Mouse (Mus musculus) heart, embryonic 10.5 days (tissue): ENCODE measurements around the gene 1700013G24Rik. TPM values are rescaled to one million over a fixed set of nuclear protein-coding genes. Genes with fewer than 3 reads are reported as not detected.
"Not testable (repeated sequence)": the region's sequence is repeated elsewhere in the genome, so short reads cannot be mapped to it uniquely, and the experiment has no call there.

Experiments used
- DNase-seq: peaks from one replicate; pipeline ENCODE4 v3.0.0-alpha.2; 2017; ENCODE audit warnings: low spot score
- H3K27ac ChIP-seq: fragments of 300-500 bp; sonication (generic); 2 replicates; pipeline ENCODE4 v1.5.1; 2016; ENCODE audit warnings: mild to moderate bottlenecking
- H3K27me3 ChIP-seq: fragments of 300-500 bp; sonication (generic); 2 replicates; pipeline ENCODE4 v1.6.1; 2016; ENCODE audit warnings: mild to moderate bottlenecking; ENCODE audit not compliant: poor library complexity, insufficient read depth, severe bottlenecking
- H3K36me3 ChIP-seq: fragments of 300-500 bp; sonication (generic); 2 replicates; pipeline ENCODE4 v1.6.1; 2016; ENCODE audit warnings: mild to moderate bottlenecking, moderate library complexity
- H3K4me1 ChIP-seq: fragments of 300-500 bp; sonication (generic); 2 replicates; pipeline ENCODE4 v1.6.1; 2016; ENCODE audit warnings: mild to moderate bottlenecking
- H3K4me3 ChIP-seq: fragments of 300-500 bp; sonication (generic); 2 replicates; pipeline ENCODE4 v1.5.1; 2016; ENCODE audit warnings: mild to moderate bottlenecking, moderate library complexity
- H3K9me3 ChIP-seq: fragments of 300-500 bp; sonication (generic); 2 replicates; pipeline ENCODE4 v1.6.1; 2016; ENCODE audit warnings: mild to moderate bottlenecking, moderate library complexity
- WGBS: fragments of 180-500 bp; shearing (Covaris S2); methylation state at CpG from one replicate; pipeline ENCODE4 v1.1.7; 2016; 5-methylcytosine and 5-hydroxymethylcytosine counted together
- polyA plus RNA-seq: library from polyadenylated mRNA; unstranded; fragments of >200 nt; fragmentation: Nextera tagmentation; extraction: Ambion mirVana; gene quantifications from 2 replicates; pipeline ENCODE4 v1.2.1, GENCODE M21; 2016

Gene 1700013G24Rik
- polyA plus RNA-seq: not detected in 2 replicates

DNA sequence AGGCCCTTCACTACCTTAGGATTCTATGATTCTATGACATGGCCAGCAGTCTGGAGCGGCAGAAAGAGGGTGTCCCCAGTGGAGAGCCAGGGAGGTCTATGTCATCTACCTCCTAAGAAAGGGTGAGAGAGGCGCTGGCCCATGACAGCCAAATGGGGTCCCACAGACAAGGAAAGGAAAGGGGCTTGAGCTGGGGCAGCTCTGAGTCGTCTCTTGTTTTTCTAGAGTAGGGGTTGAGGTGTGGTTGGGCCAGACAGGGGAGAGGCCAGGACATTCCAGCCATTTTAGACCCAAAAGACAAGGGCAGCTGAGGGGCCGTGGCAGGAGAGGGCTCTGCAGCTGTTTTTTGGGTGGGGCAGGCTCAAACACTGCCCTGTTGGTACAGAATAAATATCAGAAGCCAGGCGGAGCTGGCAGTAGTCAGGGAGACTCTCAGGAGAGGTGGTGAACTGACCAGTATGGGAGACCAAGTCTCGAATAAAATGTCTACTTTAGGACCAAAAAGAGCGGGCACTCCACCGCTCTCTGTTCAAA, at the start of gene 1700013G24Rik:
TSS of gene 1700013G24Rik (plus strand) at position 51 of the 534 bp plus-strand sequence.
- peaks cover 56% of the 10 kb centered on the region for H3K4me1 ChIP-seq
- no peaks in the 10 kb centered on the region for H3K27me3 ChIP-seq
- H3K4me3 ChIP-seq: no peak within 1 kb of the TSS
- DNase-seq: no peak
- WGBS: 71% methylated on average over 8 of the region's 8 CpGs
- no peaks in the 10 kb centered on the region for H3K36me3 ChIP-seq
- H3K9me3 ChIP-seq: no peaks in the 10 kb centered on the region
- peak within 1 kb of the TSS; percentile 42; the same call in 1 of the 2 replicates for H3K27ac ChIP-seq

DNA sequence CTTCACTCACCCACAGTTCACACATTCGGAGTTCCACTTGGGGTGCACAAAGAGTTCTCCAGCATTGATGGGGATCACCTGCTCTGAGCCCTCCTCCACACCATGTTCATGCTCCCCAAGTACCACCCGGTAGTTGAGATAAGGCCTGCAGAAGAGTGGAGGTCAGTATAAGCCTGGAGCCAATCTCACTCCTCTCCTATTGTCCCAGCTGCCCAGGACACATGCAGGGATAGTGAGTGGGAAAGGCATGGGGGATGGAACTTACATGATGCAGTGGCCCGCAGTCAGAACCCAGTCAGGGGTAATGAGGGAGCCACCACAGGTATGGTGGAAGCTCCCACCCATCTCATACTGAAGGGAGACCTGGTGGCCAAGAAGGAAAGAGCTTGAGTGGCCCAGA, 47.5 kb upstream of the 1700013G24Rik start:
- no peak for DNase-seq
- WGBS: 79% methylated on average over 3 of the region's 3 CpGs

DNA sequence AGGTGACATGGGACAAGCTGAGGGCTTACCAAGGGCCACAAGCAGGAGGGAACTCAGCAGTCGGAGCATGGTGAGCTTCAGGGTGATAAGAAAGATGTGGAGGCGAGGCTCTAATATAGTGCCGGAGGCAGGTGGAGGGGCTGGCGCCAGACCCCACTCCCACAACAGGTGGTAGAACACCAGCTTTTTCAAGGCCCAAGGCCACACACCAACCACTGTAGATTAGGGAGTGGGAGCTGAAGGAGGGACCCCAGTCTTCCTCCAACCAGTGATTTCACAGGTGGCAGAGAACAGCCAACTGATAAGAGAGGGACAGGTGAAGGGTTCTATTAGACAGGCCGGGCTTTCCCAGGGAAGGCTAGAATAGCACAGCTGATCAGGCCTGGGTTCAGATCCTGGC, 43.4 kb upstream of the 1700013G24Rik start, which contains the start of gene Cela3a:
TSS of gene Cela3a (minus strand) at position 101 of the 400 bp plus-strand sequence.
- Histone ChIP-seq H3K27ac (no peak within 1 kb of the TSS), H3K4me1 (peaks cover 3% of the 10 kb centered on the region; the same call in 1 of the 2 replicates), H3K9me3 (no peaks in the 10 kb centered on the region), H3K36me3 (no peaks in the 10 kb centered on the region), H3K4me3 (no peak within 1 kb of the TSS), H3K27me3 (no peaks in the 10 kb centered on the region)
- no peak for DNase-seq
- 80% methylated on average over 5 of the region's 5 CpGs for WGBS

More for the DNA sequence above, 47.5 kb upstream of the 1700013G24Rik start:
- Histone ChIP-seq H3K9me3 (no peaks in the 10 kb centered on the region), H3K36me3 (no peaks in the 10 kb centered on the region), H3K4me1 (no peaks in the 10 kb centered on the region), H3K27me3 (0 out of 2 replicates have a peak, but pooled peaks cover 4% of the 10 kb centered on the region), H3K4me3 (no peak overlapping the region), H3K27ac (no peak overlapping the region)

DNA sequence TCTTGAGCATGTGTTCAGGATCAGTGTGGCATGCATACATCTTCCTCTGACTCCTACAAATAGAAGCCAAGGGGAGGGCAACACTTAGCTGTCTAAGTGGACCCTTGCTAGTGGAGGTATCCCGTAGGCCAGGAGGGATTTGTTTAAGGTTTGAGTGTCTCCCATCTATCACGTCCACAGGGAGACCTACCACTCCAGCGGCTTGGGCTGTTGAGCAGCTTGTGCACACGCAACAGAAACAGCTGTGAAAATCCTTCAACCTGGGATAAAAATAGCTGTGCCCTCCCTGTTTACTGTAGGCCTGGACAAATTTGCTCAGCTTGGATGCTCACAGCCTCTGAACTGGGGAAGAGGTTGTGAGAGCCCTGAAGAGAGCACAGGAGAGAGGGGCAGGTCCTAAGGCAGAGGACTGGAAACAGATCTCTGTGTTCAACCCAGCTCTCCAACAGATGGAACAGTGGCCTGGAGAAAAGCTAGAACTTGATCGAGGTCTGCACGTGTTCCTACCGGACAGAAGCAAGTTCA, 40.8 kb upstream of the 1700013G24Rik start:
- WGBS: 63% methylated on average over 7 of the region's 7 CpGs
- H3K27me3 ChIP-seq, H3K4me1 ChIP-seq, H3K4me3 ChIP-seq, H3K36me3 ChIP-seq, DNase-seq, H3K27ac ChIP-seq, H3K9me3 ChIP-seq: not testable (repeated sequence)

DNA sequence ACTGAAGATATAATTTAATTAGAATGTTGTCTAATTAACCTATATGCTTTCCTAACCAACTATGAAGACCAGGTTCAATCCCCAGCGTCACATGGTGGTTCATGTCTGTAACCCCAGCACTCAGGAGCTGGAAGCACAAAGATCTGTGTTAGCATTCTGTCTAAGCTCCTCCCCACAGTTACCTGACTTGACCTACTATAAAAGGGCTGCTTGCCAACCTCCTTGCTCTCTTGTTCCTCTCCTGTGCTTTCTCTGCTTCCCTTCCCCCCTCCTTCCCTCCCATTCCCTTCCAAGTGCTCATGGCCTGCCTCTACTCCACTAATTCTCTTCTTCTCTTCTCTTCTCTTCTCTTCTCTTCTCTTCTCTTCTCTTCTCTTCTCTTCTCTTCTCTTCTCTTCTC, 38.1 kb upstream of the 1700013G24Rik start:
- Histone ChIP-seq H3K27ac (no peak overlapping the region), H3K36me3 (no peaks in the 10 kb centered on the region), H3K4me1 (peaks cover 12% of the 10 kb centered on the region), H3K27me3 (no peaks in the 10 kb centered on the region), H3K9me3 (no peaks in the 10 kb centered on the region), H3K4me3 (no peak overlapping the region)
- DNase-seq: no peak
- 78% methylated on average over 1 of the region's 1 CpGs for WGBS

DNA sequence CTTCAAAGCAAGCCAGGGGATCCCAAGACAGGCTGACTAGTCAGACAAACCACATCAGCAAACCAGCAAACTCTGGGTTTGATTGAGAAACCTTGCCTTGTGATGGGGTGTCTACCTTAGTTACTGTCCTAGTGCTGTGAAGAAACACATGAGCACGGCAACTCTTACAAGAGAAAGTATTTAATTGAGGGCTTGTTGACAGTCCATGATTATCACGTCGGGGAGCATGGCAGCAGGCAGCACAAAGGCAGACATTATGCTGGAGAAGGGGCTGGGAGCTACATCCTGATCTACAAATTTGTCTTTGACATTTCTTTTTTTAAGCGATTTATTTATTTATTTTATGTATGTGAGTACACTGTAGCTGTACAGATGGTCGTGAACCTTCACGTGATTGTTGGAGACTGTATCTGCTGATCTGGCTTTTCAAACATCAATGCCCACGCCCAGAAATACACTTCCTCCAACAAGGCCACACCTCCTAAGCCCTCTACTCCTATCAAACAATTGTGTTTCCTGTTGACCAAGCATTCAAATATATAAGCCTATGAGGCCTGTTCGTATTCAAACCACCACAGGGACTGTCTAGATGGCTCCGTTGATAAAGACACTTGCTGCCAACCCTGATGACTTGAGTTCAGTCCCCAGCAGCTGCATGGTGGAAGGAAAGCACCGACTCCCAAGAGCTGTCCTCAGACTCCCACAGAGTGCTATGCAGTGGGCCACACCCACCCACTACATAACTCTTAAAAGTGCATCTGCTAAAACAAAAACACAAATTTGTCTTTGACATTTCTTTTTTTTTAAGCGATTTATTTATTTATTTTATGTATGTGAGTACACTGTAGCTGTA, 35.1 kb upstream of the 1700013G24Rik start:
- Histone ChIP-seq H3K9me3 (no peaks in the 10 kb centered on the region), H3K27me3 (no peaks in the 10 kb centered on the region; the same call in 1 of the 2 replicates), H3K36me3 (no peaks in the 10 kb centered on the region), H3K4me1 (peaks cover 8% of the 10 kb centered on the region; the same call in 1 of the 2 replicates), H3K4me3 (no peak overlapping the region), H3K27ac (no peak overlapping the region)
- no peak for DNase-seq
- WGBS: 63% methylated on average over 11 of the region's 11 CpGs

DNA sequence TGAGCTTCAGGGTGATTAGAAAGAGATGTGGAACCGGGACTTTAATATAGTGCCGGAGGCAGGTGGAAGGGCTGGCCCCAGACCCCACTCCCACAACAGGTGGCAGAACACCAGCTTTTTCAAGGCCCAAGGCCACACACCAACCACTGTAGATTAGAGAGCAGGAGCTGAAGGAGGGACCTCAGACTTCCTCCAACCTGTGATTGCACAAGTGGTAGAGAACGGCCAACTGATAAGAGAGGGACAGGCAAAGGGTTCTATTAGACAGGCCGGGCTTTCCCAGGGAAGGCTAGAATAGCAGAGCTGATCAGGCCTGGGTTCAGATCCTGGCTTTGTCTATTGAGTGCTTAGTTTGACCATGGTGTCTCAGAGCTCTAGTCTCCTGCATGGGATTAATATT, 22.6 kb upstream of the 1700013G24Rik start, which contains the start of gene Cela3b:
TSS of gene Cela3b (minus strand) at position 39 of the 400 bp plus-strand sequence.
- WGBS: 53% methylated on average over 4 of the region's 4 CpGs
- H3K4me3 ChIP-seq: no peak within 1 kb of the TSS
- no peak within 1 kb of the TSS for H3K27ac ChIP-seq
- no peaks in the 10 kb centered on the region for H3K36me3 ChIP-seq
- H3K4me1 ChIP-seq: peaks cover 7% of the 10 kb centered on the region; the same call in 1 of the 2 replicates
- H3K27me3 ChIP-seq: no peaks in the 10 kb centered on the region
- H3K9me3 ChIP-seq: no peaks in the 10 kb centered on the region
- DNase-seq: no peak

DNA sequence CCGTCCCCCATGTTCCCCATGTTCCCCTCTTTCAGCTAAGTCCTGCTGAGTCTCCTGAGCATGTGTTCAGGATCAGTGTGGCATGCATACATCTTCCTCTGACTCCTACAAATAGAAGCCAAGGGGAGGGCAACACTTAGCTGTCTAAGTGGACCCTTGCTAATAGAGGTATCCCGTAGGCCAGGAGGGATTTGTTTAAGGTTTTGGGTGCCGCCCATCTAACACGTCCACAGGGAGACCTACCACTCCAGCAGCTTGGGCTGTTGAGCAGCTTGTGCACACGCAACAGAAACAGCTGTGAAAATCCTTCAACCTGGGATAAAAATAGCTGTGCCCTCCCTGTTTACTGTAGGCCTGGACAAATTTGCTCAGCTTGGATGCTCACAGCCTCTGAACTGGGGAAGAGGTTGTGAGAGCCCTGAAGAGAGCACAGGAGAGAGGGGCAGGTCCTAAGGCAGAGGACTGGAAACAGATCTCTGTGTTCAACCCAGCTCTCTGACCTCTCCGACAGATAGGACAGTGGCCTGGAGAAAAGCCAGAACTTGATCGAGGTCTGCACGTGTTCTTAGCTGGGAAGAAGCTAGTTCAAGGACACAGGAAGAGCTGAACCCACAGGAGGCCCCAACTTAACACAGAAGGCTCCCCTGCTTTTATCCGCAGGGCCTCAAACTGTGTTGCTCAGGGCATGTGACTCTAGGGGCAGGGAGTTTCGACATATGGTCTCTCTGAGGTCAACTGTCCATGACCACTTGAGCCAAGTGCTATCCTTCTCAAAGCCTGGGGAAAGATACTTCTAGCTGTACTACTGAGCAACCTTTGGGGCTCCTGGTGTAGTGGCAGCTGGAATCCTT, 20.2 kb upstream of the 1700013G24Rik start:
- not testable (repeated sequence) for H3K27me3 ChIP-seq, H3K4me3 ChIP-seq, DNase-seq, H3K36me3 ChIP-seq, H3K9me3 ChIP-seq
- peaks cover 13% of the 10 kb centered on the region; the same call in 1 of the 2 replicates for H3K4me1 ChIP-seq
- H3K27ac ChIP-seq: peak overlapping the region; percentile 56; the same call in 1 of the 2 replicates
- 57% methylated on average over 10 of the region's 10 CpGs for WGBS

DNA sequence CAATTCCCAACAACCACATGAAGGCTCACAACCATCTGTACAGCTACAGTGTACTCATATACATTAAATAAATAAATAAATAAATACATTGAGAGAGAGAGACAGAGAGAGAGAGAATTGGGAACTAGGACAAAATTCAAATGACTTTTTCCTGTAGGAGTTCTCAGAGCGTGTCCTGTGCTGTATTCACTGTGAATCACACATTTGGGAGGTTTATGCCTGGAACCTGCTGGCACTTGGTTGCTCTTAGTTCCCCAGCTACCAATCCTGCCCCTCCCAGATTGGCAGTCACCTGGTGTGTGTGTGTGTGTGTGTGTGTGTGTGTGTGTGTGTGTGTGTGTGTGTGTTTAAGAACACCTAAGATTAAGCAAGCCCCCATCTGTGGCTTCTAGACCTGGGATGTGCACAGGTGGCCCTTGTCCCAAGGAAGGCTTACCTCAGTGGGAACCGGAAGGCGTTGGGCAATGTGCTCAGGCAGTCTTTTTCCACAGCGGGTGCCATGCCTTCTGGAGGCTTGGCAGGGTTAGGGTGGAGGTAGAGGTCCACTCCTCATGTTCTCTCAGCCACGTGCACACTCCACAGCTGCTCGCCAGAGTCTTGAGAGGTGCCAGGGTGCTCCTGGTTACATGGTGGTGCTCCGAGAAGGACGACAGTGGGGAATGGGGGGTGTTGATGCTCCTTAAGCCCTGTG, 16.0 kb upstream of the 1700013G24Rik start:
- H3K27ac ChIP-seq: no peak overlapping the region
- H3K27me3 ChIP-seq: no peaks in the 10 kb centered on the region
- WGBS: 85% methylated on average over 8 of the region's 8 CpGs
- H3K4me1 ChIP-seq: peaks cover 19% of the 10 kb centered on the region; the same call in 1 of the 2 replicates
- H3K36me3 ChIP-seq: no peaks in the 10 kb centered on the region
- DNase-seq: no peak
- H3K9me3 ChIP-seq: no peaks in the 10 kb centered on the region
- H3K4me3 ChIP-seq: no peak overlapping the region

DNA sequence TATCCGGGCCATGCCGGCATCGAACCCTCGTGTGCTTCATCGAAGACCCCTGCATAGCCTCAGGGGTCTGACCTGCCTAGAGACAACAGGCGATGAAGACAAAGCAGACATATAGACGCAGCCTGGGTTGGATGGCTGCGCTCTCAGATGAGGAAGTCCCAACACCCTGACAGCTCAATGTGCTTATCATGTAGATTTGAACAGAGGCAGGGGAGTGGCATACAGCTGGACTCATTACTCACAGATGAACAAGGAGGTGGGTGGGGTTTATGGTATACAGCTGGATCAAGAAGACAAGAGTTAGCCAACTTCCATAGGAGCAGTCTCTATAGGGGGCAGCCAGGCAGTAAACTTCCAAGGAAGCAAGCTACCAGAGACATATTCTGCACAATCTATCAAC, 14.2 kb upstream of the 1700013G24Rik start:
- Histone ChIP-seq H3K9me3 (no peaks in the 10 kb centered on the region), H3K27ac (no peak overlapping the region), H3K36me3 (no peaks in the 10 kb centered on the region), H3K27me3 (no peaks in the 10 kb centered on the region), H3K4me1 (peaks cover 13% of the 10 kb centered on the region; the same call in 1 of the 2 replicates), H3K4me3 (no peak overlapping the region)
- DNase-seq: no peak
- WGBS: 75% methylated on average over 8 of the region's 8 CpGs

DNA sequence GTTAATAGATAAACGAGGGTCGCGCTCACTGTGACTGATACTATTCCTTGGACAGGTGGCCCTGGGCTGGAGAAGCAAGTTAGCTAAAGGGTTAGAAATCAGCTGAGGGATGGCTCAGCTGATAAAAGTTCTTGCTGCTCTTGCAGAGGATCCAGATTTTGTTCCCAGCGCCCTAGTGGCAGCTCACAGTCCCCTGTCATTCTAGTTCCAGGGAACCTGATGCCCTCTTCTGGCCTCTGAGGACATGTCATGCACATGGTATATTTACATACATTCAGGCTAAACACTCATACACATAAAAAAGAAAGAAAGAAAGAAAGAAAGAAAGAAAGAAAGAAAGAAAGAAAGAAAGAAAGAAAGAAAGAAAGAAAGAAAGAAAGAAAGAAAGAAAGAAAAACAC, 11.8 kb upstream of the 1700013G24Rik start:
- 79% methylated on average over 4 of the region's 4 CpGs for WGBS

DNA sequence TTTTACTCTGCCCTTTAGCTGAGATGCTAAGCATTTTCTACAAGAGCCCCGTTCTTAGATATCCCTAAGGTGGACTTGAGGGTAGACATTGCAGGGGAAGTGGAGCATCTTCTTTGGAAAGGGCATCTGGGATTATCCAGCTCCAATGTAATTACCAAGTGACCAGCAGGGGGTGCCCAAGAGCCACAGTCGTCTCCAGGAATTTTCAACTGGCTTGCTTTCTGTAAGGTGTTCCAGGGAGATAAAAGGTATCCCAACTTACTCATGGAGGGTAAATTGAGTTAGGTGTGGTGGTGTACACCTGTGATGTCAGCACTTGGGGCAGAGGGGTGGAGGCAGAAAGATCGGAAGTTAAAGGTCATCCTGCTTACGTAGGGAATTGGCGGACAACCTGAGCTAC, 9.5 kb upstream of the 1700013G24Rik start:
- Histone ChIP-seq H3K36me3 (no peaks in the 10 kb centered on the region), H3K4me3 (no peak overlapping the region), H3K27ac (no peak overlapping the region), H3K4me1 (peaks cover 20% of the 10 kb centered on the region), H3K9me3 (no peaks in the 10 kb centered on the region), H3K27me3 (no peaks in the 10 kb centered on the region)
- no peak for DNase-seq
- WGBS: 29% methylated on average over 5 of the region's 5 CpGs

More for the DNA sequence above, 11.8 kb upstream of the 1700013G24Rik start:
- no peak for DNase-seq
- Histone ChIP-seq H3K4me1 (peaks cover 13% of the 10 kb centered on the region; the same call in 1 of the 2 replicates), H3K36me3 (no peaks in the 10 kb centered on the region), H3K9me3 (no peaks in the 10 kb centered on the region), H3K27me3 (no peaks in the 10 kb centered on the region), H3K27ac (no peak overlapping the region), H3K4me3 (no peak overlapping the region)
